ENCODE assay signal across 3 mouse cellular contexts in the genomic region with DNA sequence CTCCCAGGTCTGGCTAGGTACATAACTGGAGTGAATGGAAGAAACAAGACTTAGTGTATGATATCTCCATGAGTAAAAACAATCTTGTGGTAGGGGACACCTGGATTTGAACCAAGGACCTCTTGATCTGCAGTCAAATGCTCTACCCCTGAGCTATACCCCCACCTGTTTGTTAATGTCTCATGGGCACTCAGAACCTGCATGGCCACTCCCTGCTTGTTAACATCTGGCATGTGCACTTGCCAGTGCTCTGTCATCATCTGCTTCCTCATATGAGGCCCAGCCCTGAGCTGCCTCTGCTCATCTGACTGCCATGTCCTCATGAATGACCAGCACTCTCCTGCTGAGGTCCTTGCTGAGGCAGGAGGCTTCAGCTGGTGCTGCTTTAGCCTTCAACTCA.
DNase-seq lines count a peak whose midpoint lies in the region; TF ChIP-seq lines count a peak whose summit lies in the region.
"Not testable (repeated sequence)": the region's sequence is repeated elsewhere in the genome, so short reads cannot be mapped to it uniquely, and the experiment has no call there.

No protein-coding gene starts in this region.

- dilution Hi-C loops in CH12.LX (cut with MboI; ENCODE audit: extremely low pct_ligation_motif_present, extremely low pct_unique_long_range_greater_than_20kb, low sequenced_read_pairs), result not testable (repeated sequence)

- H3K9me3 ChIP-seq in CH12.LX (replicated peaks; ENCODE audit: low read length), result not testable (repeated sequence)

- H3K9ac ChIP-seq in CH12.LX (ENCODE audit: insufficient read depth, low read depth), result not testable (repeated sequence)

- not testable (repeated sequence) for H3K4me1 ChIP-seq in CH12.LX (ENCODE audit: control insufficient read depth in 1 of 2, insufficient read depth in 2 of 2)

- not testable (repeated sequence) for H3K79me2 ChIP-seq in CH12.LX (replicated peaks; ENCODE audit: control insufficient read depth, extremely low read depth, insufficient read depth, poor library complexity, severe bottlenecking)

- TF ChIP-seq EP300 in CH12.LX (IDR thresholded peaks at IDR 0.05; ENCODE audit: low read length), result not testable (repeated sequence)

- H3K36me3 ChIP-seq in CH12.LX (replicated peaks in 1 of 2; ENCODE audit: control insufficient read depth in 1 of 2, insufficient read depth in 1 of 2, low read length in 1 of 2), result not testable (repeated sequence)

- TF ChIP-seq POLR2A in CH12.LX (IDR thresholded peaks at IDR 0.05; ENCODE audit: low read depth, low read length), result not testable (repeated sequence)

- in situ Hi-C loops in CH12.LX (cut with MboI; ENCODE audit: low pct_ligation_motif_present, low pct_unique_long_range_greater_than_20kb, low sequenced_read_pairs), result not testable (repeated sequence)

- H3K4me3 ChIP-seq in CH12.LX (replicated peaks in 1 of 3; ENCODE audit: low read depth in 2 of 3, low read length in 2 of 3, poor library complexity in 1 of 3), result not testable (repeated sequence)

- TF ChIP-seq RAD21 in CH12.LX (IDR thresholded peaks at IDR 0.05; ENCODE audit: low read depth, low read length), result not testable (repeated sequence)

- not testable (repeated sequence) for TF ChIP-seq CTCF in CH12.LX (conservative IDR thresholded peaks at IDR 0.05 in 1 of 2, IDR thresholded peaks at IDR 0.05 in 1 of 2; ENCODE audit: low read depth in 2 of 2, low read length in 2 of 2)

- not testable (repeated sequence) for H3K4me2 ChIP-seq in CH12.LX (ENCODE audit: insufficient read depth, low read depth, poor library complexity, severe bottlenecking)

- not testable (repeated sequence) for H3K27ac ChIP-seq in CH12.LX (ENCODE audit: insufficient read depth, low read depth)

- not testable (repeated sequence) for H3K27me3 ChIP-seq in CH12.LX (replicated peaks)

- DNase-seq in A20 (ENCODE audit: low read depth, low spot score), result peak; percentile 5
- DNase-seq in CH12.LX (ENCODE audit: extremely low read depth), result not testable (repeated sequence)
- peak; percentile 64 for DNase-seq in heart, adult 11 months

TF ChIP-seq in CH12.LX, 34 proteins besides CTCF, POLR2A, EP300 and RAD21:
- peak; percentile 94 for TF ChIP-seq TBP (conservative IDR thresholded peaks at IDR 0.05; ENCODE audit: low read depth, low read length)
